Mouse (Mus musculus): ENCODE measurements around the gene Dnaja4.

GRCm38 (mm10) chr9:54759592-54759991 lies 60.9 kb downstream of the Dnaja4 start:
- TF ChIP-seq CTCF (IDR thresholded peaks at IDR 0.05; ENCODE audit: borderline replicate concordance, extremely low read depth, insufficient read depth, insufficient read length), result no peak
- TF ChIP-seq POLR2A (IDR thresholded peaks at IDR 0.05; ENCODE audit: borderline replicate concordance, extremely low read depth, insufficient read depth, insufficient read length, poor library complexity, severe bottlenecking), result no peak
